Mouse (Mus musculus) erythroblast, embryonic 14.5 days (primary cell): ENCODE measurements around the gene Adipoq.

ENCODE experiments used
- GATA1 ChIP-seq: IDR thresholded peaks from 2 replicates; pipeline ENCODE4 v1.6.1; 2012; ENCODE audit warnings: low read length, inconsistent platforms, mixed read lengths
- TAL1 ChIP-seq: IDR thresholded peaks from 3 replicates; pipeline ENCODE4 v1.6.1; 2012; ENCODE audit warnings: low read length, inconsistent platforms, mixed read lengths

DNA sequence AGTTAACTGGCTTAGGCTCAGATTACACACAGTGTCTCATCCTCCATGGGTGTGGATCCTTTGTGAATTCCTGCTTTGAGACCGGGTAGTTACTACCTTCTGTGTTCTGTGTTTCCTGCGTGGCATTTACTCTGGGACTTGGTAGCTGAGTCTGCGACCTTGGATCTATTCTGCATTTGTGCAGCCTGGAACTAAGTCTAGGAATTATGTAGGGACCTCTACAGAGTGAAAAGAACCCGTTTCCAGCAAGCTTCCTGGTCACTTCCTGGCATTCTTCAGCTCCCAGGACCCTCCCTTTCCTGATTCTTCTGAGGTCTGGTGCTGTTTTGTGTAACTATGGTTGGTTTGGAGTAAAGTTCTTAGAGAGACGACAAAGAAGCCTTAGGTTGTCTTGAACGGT is 18.1 kb downstream of the Adipoq start:
- TF ChIP-seq GATA1 = no peak
- no peak for TF ChIP-seq TAL1
